Mouse (Mus musculus) retina, adult 2 months (tissue): ENCODE measurements around the gene Gpx5.
"Not testable (repeated sequence)": the region's sequence is repeated elsewhere in the genome, so short reads cannot be mapped to it uniquely, and the experiment has no call there.

Experiments used
- DNase-seq: peaks from one replicate; pipeline ENCODE4 v3.0.0-alpha.2; 2012; ENCODE audit warnings: low read depth, low spot score

Gpx5 gene

DNA sequence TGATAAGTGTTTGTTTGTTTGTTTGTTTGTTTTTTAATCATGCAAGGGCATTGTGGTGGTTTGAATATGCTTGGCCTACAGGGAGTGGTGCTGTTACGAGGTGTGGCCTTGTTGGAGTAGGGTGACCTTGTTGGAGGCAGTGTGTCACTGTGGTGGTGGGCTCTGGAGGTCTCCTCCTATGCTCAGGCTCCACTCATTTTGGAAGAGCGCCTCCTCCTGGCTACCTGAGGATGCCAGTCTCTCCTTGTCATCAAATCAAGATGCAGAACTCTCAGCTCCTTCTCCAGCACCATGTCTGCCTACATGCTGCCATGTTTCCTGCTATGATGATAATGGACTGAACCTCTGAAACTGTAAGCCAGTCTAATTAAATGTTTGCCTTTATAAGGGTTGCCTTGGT, 26.8 kb downstream of the Gpx5 start:
- DNase-seq: no peak

- DNase-seq: no peak
These were observed 28.2 kb downstream of the Gpx5 start for GRCm38 (mm10) chr13:21264366-21264765.

GRCm38 (mm10) chr13:21263910-21264309, 28.6 kb downstream of the Gpx5 start:
- DNase-seq: no peak

GRCm38 (mm10) chr13:21262787-21263461, 29.6 kb downstream of the Gpx5 start:
- no peak for DNase-seq

- DNase-seq: no peak
These were observed 32.2 kb downstream of the Gpx5 start for GRCm38 (mm10) chr13:21260289-21260688.

GRCm38 (mm10) chr13:21259677-21260113, 32.8 kb downstream of the Gpx5 start:
- no peak for DNase-seq

- DNase-seq: no peak
These were observed 33.3 kb downstream of the Gpx5 start for GRCm38 (mm10) chr13:21259171-21259631.

GRCm38 (mm10) chr13:21258524-21258923, 34.0 kb downstream of the Gpx5 start:
- DNase-seq: no peak

DNA sequence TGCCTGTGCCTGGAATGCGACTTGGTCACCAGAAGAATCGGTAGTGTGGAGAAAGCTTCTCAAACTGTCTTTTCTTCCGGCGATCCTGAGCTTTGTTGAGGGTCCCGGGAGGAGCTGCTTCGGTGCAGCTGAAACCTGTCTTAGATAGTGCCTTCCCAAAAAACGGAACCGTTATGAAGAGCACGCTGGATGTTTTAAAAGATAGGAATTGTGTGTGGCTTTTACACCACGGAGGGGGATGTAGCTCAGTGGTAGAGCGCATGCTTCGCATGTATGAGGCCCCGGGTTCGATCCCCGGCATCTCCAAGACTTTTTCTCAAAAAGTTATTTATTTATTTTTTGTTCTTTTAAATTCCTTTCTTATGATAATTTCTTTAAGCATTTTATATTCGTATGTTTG, 38.5 kb downstream of the Gpx5 start:
- DNase-seq: no peak

GRCm38 (mm10) chr13:21253569-21253968, 39.0 kb downstream of the Gpx5 start:
- DNase-seq: no peak

DNA sequence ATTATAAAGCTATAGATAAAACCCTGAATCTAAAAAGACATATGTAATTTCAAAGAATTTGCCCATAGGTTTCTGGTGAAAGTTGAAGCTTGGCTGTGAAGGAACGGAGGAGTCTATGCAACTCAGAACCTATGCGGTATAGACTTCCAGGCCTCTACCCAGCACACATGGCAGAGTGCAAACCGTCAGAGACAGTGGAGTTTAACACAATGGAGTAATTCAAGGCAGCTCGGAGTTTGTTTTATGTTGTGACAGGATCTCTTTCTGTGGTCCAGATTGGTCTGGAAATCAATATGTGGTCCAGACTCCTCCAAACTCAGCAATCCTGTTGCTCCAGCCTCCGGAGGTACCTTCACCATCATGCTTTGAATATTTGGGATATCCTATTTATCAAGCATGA, 39.5 kb downstream of the Gpx5 start:
- DNase-seq: no peak

GRCm38 (mm10) chr13:21250074-21250681, 42.4 kb downstream of the Gpx5 start:
- DNase-seq: no peak

- no peak for DNase-seq
These were observed 43.5 kb downstream of the Gpx5 start for GRCm38 (mm10) chr13:21249022-21249421.

GRCm38 (mm10) chr13:21246276-21246675, 46.3 kb downstream of the Gpx5 start:
- no peak for DNase-seq

DNA sequence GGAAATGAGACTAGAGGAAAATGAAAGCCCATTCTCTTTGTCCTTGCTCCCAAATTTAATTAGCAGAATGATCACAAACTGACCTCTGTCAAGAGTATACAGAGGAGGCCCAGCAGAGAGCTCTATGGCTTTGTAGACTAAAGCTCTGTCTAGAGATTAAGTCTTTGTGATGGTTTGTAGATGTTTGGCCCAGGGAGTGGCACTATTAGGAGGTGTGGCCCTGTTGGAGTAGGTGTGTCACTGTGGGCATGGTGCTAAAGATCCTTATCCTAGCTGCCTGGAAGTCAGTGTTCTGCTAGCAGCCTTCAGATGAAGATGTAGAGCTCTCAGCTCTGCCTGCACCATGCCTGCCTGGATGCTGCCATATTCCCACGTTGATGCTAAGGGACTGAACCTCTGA, 47.6 kb downstream of the Gpx5 start:
- DNase-seq: not testable (repeated sequence)

DNA sequence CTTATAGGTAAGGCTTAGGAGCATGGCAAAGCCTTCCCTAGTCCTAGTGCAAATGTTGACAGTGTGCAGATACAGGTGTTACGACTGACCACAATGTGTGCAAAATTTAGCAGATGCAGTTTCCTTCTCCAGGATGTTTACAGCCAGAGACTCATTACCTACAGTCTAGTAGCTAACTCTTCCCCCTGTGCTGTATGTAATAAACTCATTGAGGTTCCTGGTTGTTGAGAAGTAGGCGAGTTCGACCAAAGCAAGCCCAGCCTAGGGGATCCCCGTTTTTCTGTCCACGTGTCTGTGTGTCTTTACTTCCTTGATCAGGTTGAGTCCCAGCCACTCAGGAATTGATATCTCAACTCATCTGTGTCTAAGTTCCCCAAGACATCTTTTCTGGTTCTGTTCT, 48.4 kb downstream of the Gpx5 start:
- no peak for DNase-seq

- DNase-seq: no peak
These were observed 49.3 kb downstream of the Gpx5 start for GRCm38 (mm10) chr13:21243196-21243595.

- no peak for DNase-seq
These were observed 50.0 kb downstream of the Gpx5 start for GRCm38 (mm10) chr13:21242408-21243125.

DNA sequence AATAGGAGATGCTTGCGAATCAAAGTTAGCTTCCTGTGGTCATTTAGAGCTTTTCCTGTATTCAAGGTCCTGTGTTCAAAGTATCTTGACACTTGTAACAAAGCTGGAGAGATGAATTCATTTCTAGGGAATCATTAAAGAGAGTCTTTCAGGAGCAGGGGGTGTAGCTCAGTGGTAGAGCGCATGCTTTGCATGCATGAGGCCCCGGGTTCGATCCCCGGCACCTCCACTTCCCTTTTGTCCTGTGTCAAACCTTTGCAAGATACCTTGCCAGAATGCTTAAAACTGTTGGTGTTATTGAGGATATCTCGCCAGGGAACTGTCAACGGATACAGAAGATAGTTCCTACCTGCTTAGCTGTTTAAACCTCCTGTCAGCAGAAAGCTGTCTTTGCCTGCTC, 51.7 kb downstream of the Gpx5 start:
- no peak for DNase-seq

- DNase-seq: no peak
These were observed 55.4 kb downstream of the Gpx5 start for GRCm38 (mm10) chr13:21237161-21237560.

GRCm38 (mm10) chr13:21236714-21237113, 55.8 kb downstream of the Gpx5 start:
- no peak for DNase-seq
